In the genomic region with DNA sequence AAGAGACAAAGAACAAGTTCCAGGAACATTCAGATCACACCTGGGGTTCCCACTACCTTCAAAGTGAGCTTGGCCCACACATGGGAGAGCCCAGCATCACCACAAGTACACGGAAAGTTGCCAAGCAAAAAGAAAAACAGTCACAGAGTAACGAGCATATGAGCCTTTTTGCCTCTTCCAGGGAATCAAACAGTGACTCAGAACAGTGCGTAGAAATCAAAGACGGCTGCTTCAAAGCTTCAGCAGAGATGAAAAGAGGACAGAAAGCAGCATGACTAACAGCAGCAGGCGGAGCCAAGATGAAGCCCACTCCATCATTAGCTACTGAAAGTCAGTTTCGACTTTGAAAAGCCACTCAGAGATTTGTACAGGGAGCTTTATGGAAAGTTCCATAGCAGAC, we compare ENCODE assay signal across 14 mouse cellular contexts.
DNase-seq lines count a peak whose midpoint lies in the region; ATAC-seq lines count a peak whose summit lies in the region.
"Had no signal": no experiment of that assay in that cellular context is flagged by ENCODE, and none has a peak within 500 bp of the region (broad histone marks: within the 10 kb centered on the region; RNA-seq: fewer than 3 reads in every experiment).

No protein-coding gene starts in this region.

- H3K4me3 ChIP-seq in embryonic facial prominence, embryonic 14.5 days (ENCODE audit: low read depth, low read length), result no peak overlapping the region
- H3K4me3 ChIP-seq in embryonic facial prominence, embryonic 10.5 days, result no peak overlapping the region
- H3K4me3 ChIP-seq: embryonic facial prominence, embryonic 15.5 days; hindbrain, embryonic 12.5 days; liver, embryonic 12.5 days had no signal

- peak; percentile 12 for DNase-seq in embryonic facial prominence, embryonic 14.5 days (ENCODE audit: low spot score)
- DNase-seq in embryonic facial prominence, embryonic 10.5 days (ENCODE audit: low spot score), result no peak
- peak; percentile 4 to 37 for DNase-seq in left cerebral cortex, postnatal 14 days (ENCODE audit: low spot score in 2 of 2)
- DNase-seq in left cerebral cortex, adult 11 months (ENCODE audit: low spot score), result no peak
- peak; percentile 5 for DNase-seq in Muller cell, postnatal 12 days (ENCODE audit: inconsistent ontology term)
- peak; percentile 2 to 69 for DNase-seq in left cerebral cortex, postnatal 25 days (ENCODE audit: low spot score in 2 of 2)
- no peak for DNase-seq in urinary bladder, postnatal 10 days (ENCODE audit: low spot score)
- no peak for DNase-seq in thymus, postnatal 10 days (ENCODE audit: low spot score in 2 of 2)
- DNase-seq: cerebellum, postnatal 36 days; kidney, adult 11 months; kidney, postnatal 36 days had no signal

- no peak overlapping the region for H3K4me2 ChIP-seq in embryonic facial prominence, embryonic 14.5 days (ENCODE audit: low read depth, low read length)
- H3K4me2 ChIP-seq: embryonic facial prominence, embryonic 15.5 days; hindbrain, embryonic 12.5 days; liver, embryonic 12.5 days had no signal

- H3K9me3 ChIP-seq in embryonic facial prominence, embryonic 14.5 days (ENCODE audit: control insufficient read depth, low read length), result no peaks in the 10 kb centered on the region
- no peaks in the 10 kb centered on the region for H3K9me3 ChIP-seq in embryonic facial prominence, embryonic 10.5 days
- H3K9me3 ChIP-seq: embryonic facial prominence, embryonic 15.5 days; hindbrain, embryonic 12.5 days; liver, embryonic 12.5 days had no signal

- H3K27ac ChIP-seq in embryonic facial prominence, embryonic 14.5 days (replicated peaks; ENCODE audit: low read depth, low read length), result no peak overlapping the region
- H3K27ac ChIP-seq in embryonic facial prominence, embryonic 10.5 days (replicated peaks), result no peak overlapping the region
- H3K27ac ChIP-seq: embryonic facial prominence, embryonic 15.5 days; hindbrain, embryonic 12.5 days; liver, embryonic 12.5 days had no signal

- no peaks in the 10 kb centered on the region for H3K4me1 ChIP-seq in embryonic facial prominence, embryonic 14.5 days (ENCODE audit: control insufficient read depth, insufficient read depth, low read length)
- no peaks in the 10 kb centered on the region for H3K4me1 ChIP-seq in embryonic facial prominence, embryonic 10.5 days
- H3K4me1 ChIP-seq: embryonic facial prominence, embryonic 15.5 days; hindbrain, embryonic 12.5 days; liver, embryonic 12.5 days had no signal

- 43% methylated on average over 6 of the region's 6 CpGs for WGBS in embryonic facial prominence, embryonic 14.5 days
- WGBS in embryonic facial prominence, embryonic 10.5 days, result 67% methylated on average over 6 of the region's 6 CpGs

- H3K27me3 ChIP-seq in embryonic facial prominence, embryonic 14.5 days (replicated peaks; ENCODE audit: control insufficient read depth, insufficient read depth, low read length), result no peaks in the 10 kb centered on the region
- no peaks in the 10 kb centered on the region for H3K27me3 ChIP-seq in embryonic facial prominence, embryonic 10.5 days (replicated peaks; ENCODE audit: low read depth, poor library complexity, severe bottlenecking)
- H3K27me3 ChIP-seq: embryonic facial prominence, embryonic 15.5 days; hindbrain, embryonic 12.5 days; liver, embryonic 12.5 days had no signal

- intact Hi-C loops in left cerebral cortex, postnatal 14 days (cut with DNase I), result no loop called here
- intact Hi-C loops in left cerebral cortex, postnatal 25 days (cut with DNase I), result no loop called here

- H3K36me3 ChIP-seq in embryonic facial prominence, embryonic 14.5 days (ENCODE audit: control insufficient read depth, insufficient read depth, low read length), result no peaks in the 10 kb centered on the region
- H3K36me3 ChIP-seq in embryonic facial prominence, embryonic 10.5 days (replicated peaks), result no peaks in the 10 kb centered on the region
- H3K36me3 ChIP-seq: embryonic facial prominence, embryonic 15.5 days; hindbrain, embryonic 12.5 days; liver, embryonic 12.5 days had no signal

- no peak overlapping the region for H3K9ac ChIP-seq in embryonic facial prominence, embryonic 14.5 days (ENCODE audit: low read depth, low read length)
- H3K9ac ChIP-seq: embryonic facial prominence, embryonic 15.5 days; hindbrain, embryonic 12.5 days; liver, embryonic 12.5 days had no signal

- ATAC-seq in embryonic facial prominence, embryonic 14.5 days (ENCODE audit: low read depth), result no peak
- ATAC-seq: liver, embryonic 12.5 days had no signal

Comparison
In these comparisons a context has a peak if more than half of its experiments do, and no peak if none do; other contexts are left out.
1. DNase-seq: peak in embryonic facial prominence, embryonic 14.5 days (single experiment), left cerebral cortex, postnatal 14 days (2 of 2), Muller cell, postnatal 12 days (single experiment) and left cerebral cortex, postnatal 25 days (2 of 2); none in embryonic facial prominence, embryonic 10.5 days (single experiment), left cerebral cortex, adult 11 months (single experiment), urinary bladder, postnatal 10 days (single experiment) and thymus, postnatal 10 days (0 of 2).